Mouse (Mus musculus) intestine, embryonic 15.5 days (tissue): Measurements from ENCODE around the gene Ubtd1. TPM values are rescaled to one million over a fixed set of nuclear protein-coding genes. Genes with fewer than 3 reads are reported as not detected.
"Not testable (repeated sequence)": the region's sequence is repeated elsewhere in the genome, so short reads cannot be mapped to it uniquely, and the experiment has no call there.

Source experiments
- ATAC-seq: fragments of 200-750 bp; cut with Nextera tagmentation; 2 replicates; pipeline ENCODE4 v1.8.0; 2017; ENCODE audit warnings: moderate TSS enrichment, moderate library complexity
- H3K27ac ChIP-seq: fragments of 300-500 bp; sonication (generic); 2 replicates; pipeline ENCODE4 v1.5.1; 2015; ENCODE audit warnings: mild to moderate bottlenecking, inconsistent platforms
- H3K27me3 ChIP-seq: fragments of 300-500 bp; sonication (generic); replicated peaks from 2 replicates; pipeline ENCODE4 v1.6.1; 2015; ENCODE audit warnings: inconsistent platforms
- H3K36me3 ChIP-seq: fragments of 300-500 bp; sonication (generic); 2 replicates; pipeline ENCODE4 v1.6.1; 2015; ENCODE audit warnings: inconsistent platforms
- H3K4me1 ChIP-seq: fragments of 300-500 bp; sonication (generic); replicated peaks from 2 replicates; pipeline ENCODE4 v1.6.1; 2015; ENCODE audit warnings: inconsistent platforms
- H3K4me2 ChIP-seq: fragments of 300-500 bp; sonication (generic); replicated peaks from 2 replicates; pipeline ENCODE4 v1.6.1; 2015; ENCODE audit warnings: mild to moderate bottlenecking, inconsistent platforms
- H3K4me3 ChIP-seq: fragments of 300-500 bp; sonication (generic); replicated peaks from 2 replicates; pipeline ENCODE4 v1.5.1; 2015; ENCODE audit warnings: inconsistent platforms
- H3K9ac ChIP-seq: fragments of 300-500 bp; sonication (generic); 2 replicates; pipeline ENCODE4 v1.6.1; 2015; ENCODE audit warnings: inconsistent platforms
- H3K9me3 ChIP-seq: fragments of 300-500 bp; sonication (generic); 2 replicates; pipeline ENCODE4 v1.6.1; 2016; ENCODE audit warnings: inconsistent platforms
- WGBS: fragments of 180-500 bp; shearing (Covaris S2); methylation state at CpG from one replicate; pipeline ENCODE4 v1.1.7; 2015; 5-methylcytosine and 5-hydroxymethylcytosine counted together
- polyA plus RNA-seq: library from polyadenylated mRNA; unstranded; fragments of >200 nt; fragmentation: Nextera tagmentation; extraction: Ambion mirVana; gene quantifications from 2 replicates; pipeline ENCODE4 v1.2.1, GENCODE M21; 2015

The Ubtd1 gene
- polyA plus RNA-seq, 1 experiment from 2014 or later: 12.4 TPM

DNA sequence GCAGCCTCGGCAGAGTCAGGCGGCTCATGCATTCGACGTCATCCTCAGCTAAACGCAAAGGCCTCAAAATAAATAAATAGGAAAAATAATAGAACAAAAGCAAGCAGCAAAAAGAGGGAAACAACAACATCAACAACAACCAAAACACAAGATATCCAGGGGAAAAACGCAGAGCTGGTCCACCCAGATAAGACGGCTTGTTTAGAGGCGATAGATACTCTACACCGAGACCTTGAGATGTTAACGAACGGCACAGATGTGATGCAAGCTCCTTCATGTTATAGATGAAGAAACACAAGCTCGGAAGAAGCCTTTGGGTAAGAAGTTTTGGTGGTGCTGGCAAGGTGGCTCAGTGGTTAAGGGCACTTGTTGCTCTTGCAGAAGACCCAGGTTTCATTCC, 97.4 kb downstream of the Ubtd1 start:
- WGBS: 94% methylated on average over 12 of the region's 12 CpGs
- Histone ChIP-seq H3K4me3 (no peak overlapping the region), H3K36me3 (no peaks in the 10 kb centered on the region), H3K4me2 (no peak overlapping the region), H3K27ac (no peak overlapping the region), H3K9ac (no peak overlapping the region), H3K9me3 (no peaks in the 10 kb centered on the region), H3K4me1 (no peaks in the 10 kb centered on the region), H3K27me3 (no peaks in the 10 kb centered on the region)
- ATAC-seq: no peak

DNA sequence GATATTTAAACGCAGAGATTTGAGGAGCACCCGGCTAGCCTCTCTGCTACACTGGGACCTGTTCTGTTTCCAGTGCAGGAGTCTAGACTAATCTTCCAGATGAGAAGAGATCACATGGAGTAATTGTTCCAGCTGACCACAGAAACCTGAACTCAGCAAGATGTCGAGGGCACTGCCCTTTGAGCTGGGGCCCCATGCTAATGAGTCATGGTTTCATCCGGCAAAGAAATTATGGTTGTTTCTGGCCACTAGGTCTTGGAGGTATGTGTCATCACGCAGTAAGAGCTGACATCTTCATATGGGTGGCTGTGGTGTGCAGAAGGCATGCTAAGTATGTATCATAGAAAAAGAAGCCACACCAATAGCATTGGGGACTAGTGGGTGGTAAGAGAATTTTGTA, 98.4 kb downstream of the Ubtd1 start:
- Histone ChIP-seq H3K9ac (no peak overlapping the region), H3K4me2 (no peak overlapping the region), H3K27ac (no peak overlapping the region), H3K4me3 (no peak overlapping the region), H3K36me3 (no peaks in the 10 kb centered on the region), H3K4me1 (no peaks in the 10 kb centered on the region), H3K9me3 (no peaks in the 10 kb centered on the region), H3K27me3 (no peaks in the 10 kb centered on the region)
- 75% methylated on average over 5 of the region's 5 CpGs for WGBS
- peak; percentile 75 for ATAC-seq

- Histone ChIP-seq H3K27ac (no peak overlapping the region), H3K4me2 (no peak overlapping the region), H3K36me3 (no peaks in the 10 kb centered on the region), H3K4me1 (no peaks in the 10 kb centered on the region; the same call in 1 of the 2 replicates), H3K4me3 (no peak overlapping the region), H3K9me3 (no peaks in the 10 kb centered on the region), H3K27me3 (no peaks in the 10 kb centered on the region), H3K9ac (no peak overlapping the region)
- WGBS: 87% methylated on average over 11 of the region's 11 CpGs
- ATAC-seq: no peak
These were observed 98.9 kb downstream of the Ubtd1 start for GRCm38 (mm10) chr19:42080469-42080868.

DNA sequence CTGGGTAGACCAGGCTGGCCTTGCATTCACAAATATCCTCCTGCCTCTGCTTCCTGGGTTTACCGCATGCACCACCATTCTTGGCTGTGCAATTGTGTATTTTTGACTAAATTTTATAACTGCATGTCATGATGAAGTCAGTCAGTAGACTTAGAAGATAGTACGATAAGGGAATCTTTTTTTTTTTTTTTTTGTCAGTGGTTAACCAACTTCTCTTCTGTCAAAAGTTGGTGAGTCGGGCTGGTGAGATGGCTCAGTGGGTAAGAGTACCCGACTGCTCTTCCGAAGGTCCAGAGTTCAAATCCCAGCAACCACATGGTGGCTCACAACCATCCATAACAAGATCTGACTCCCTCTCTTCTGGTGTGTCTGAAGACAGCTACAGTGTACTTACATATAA, 100.0 kb downstream of the Ubtd1 start:
- H3K4me2 ChIP-seq, H3K9me3 ChIP-seq, H3K27me3 ChIP-seq, H3K9ac ChIP-seq, H3K4me3 ChIP-seq, H3K36me3 ChIP-seq, H3K27ac ChIP-seq, ATAC-seq, H3K4me1 ChIP-seq: not testable (repeated sequence)
- 89% methylated on average over 5 of the region's 5 CpGs for WGBS

Other genes starting within 250 kb of the Ubtd1 start
- 0.63 and 0.68 TPM in 2 replicates for gene Slit1, start 238.1 kb upstream of the Ubtd1 start, polyA plus RNA-seq
- gene Arhgap19, start 179.7 kb upstream of the Ubtd1 start, polyA plus RNA-seq: 18.4 and 19.4 TPM in 2 replicates
- gene Frat1, start 151.8 kb upstream of the Ubtd1 start, polyA plus RNA-seq: 12.8 and 13.5 TPM in 2 replicates
- 10.5 and 10.7 TPM in 2 replicates for gene Frat2, start 133.6 kb upstream of the Ubtd1 start, polyA plus RNA-seq
- 17.6 and 18.1 TPM in 2 replicates for gene Rrp12, start 85.6 kb upstream of the Ubtd1 start, polyA plus RNA-seq
- gene Pgam1, start 69.8 kb upstream of the Ubtd1 start, polyA plus RNA-seq: 855 and 865 TPM in 2 replicates
- 65.4 and 72.5 TPM in 2 replicates for gene Exosc1, start 48.3 kb upstream of the Ubtd1 start, polyA plus RNA-seq
- 67.1 and 71.9 TPM in 2 replicates for gene Zdhhc16, start 48.3 kb upstream of the Ubtd1 start, polyA plus RNA-seq
- gene Mms19, start 606 bp upstream of the Ubtd1 start, polyA plus RNA-seq: 26.5 and 26.8 TPM in 2 replicates
- 0.18 TPM in 1 of 2 replicates, not detected in the other for gene Ankrd2, start 54.2 kb downstream of the Ubtd1 start, polyA plus RNA-seq
- 1.6 and 1.7 TPM in 2 replicates for gene Hoga1, start 63.8 kb downstream of the Ubtd1 start, polyA plus RNA-seq
- gene 4933411K16Rik, start 70.5 kb downstream of the Ubtd1 start, polyA plus RNA-seq: not detected in 2 replicates
- 15.4 and 16.5 TPM in 2 replicates for gene Morn4, start 104.6 kb downstream of the Ubtd1 start, polyA plus RNA-seq
- gene Pi4k2a, start 108.7 kb downstream of the Ubtd1 start, polyA plus RNA-seq: 23.4 and 23.6 TPM in 2 replicates
- 36.4 and 40.7 TPM in 2 replicates for gene Avpi1, start 147.3 kb downstream of the Ubtd1 start, polyA plus RNA-seq
- 9.4 and 12.3 TPM in 2 replicates for gene Marveld1, start 165.6 kb downstream of the Ubtd1 start, polyA plus RNA-seq
- gene Zfyve27, start 182.2 kb downstream of the Ubtd1 start, polyA plus RNA-seq: 20.6 and 21.5 TPM in 2 replicates
- gene Sfrp5, start 220.5 kb downstream of the Ubtd1 start, polyA plus RNA-seq: 9.2 and 14.0 TPM in 2 replicates